Mouse (Mus musculus): ENCODE measurements around the gene Rflnb. TPM values are rescaled to one million over a fixed set of nuclear protein-coding genes. Genes with fewer than 3 reads are reported as not detected.

Gene Rflnb
- polyA plus RNA-seq (2012; rRNA removed), result 4.2 and 9.9 TPM in 2 replicates

GRCm38 (mm10) chr11:76027139-76028071 lies at the start of gene Rflnb:
Gene Rflnb (minus strand): TSS chr11:76027782.

GRCm38 (mm10) chr11:75999440-76000155 lies 28.0 kb downstream of the Rflnb start, which contains the start of gene 1700016K19Rik:
Gene 1700016K19Rik (plus strand): TSS chr11:75999912.

Other genes starting within 250 kb of the Rflnb start
- 4.3 and 5.3 TPM in 2 replicates for gene Doc2b, start 231.7 kb downstream of the Rflnb start, polyA plus RNA-seq (2012; rRNA removed)
- 2.2 and 2.3 TPM in 2 replicates for gene Rph3al, start 89.4 kb downstream of the Rflnb start, polyA plus RNA-seq (2012; rRNA removed)
- 4.0 and 4.1 TPM in 2 replicates for gene 1700016K19Rik, start 27.9 kb downstream of the Rflnb start, polyA plus RNA-seq (2012; rRNA removed)
- 47.3 and 49.3 TPM in 2 replicates for gene Vps53, start 151.9 kb upstream of the Rflnb start, polyA plus RNA-seq (2012; rRNA removed)
- gene Fam57a, start 151.9 kb upstream of the Rflnb start, polyA plus RNA-seq (2012; rRNA removed), result 26.4 and 27.5 TPM in 2 replicates
- gene Dbil5, start 189.8 kb upstream of the Rflnb start, polyA plus RNA-seq (2012; rRNA removed), result 0.44 and 0.71 TPM in 2 replicates
- 9.8 and 10.7 TPM in 2 replicates for gene Gemin4, start 189.9 kb upstream of the Rflnb start, polyA plus RNA-seq (2012; rRNA removed)
- 13.6 and 14.3 TPM in 2 replicates for gene Mrm3, start 215.9 kb upstream of the Rflnb start, polyA plus RNA-seq (2012; rRNA removed)
- 59.8 and 64.1 TPM in 2 replicates for gene Glod4, start 215.9 kb upstream of the Rflnb start, polyA plus RNA-seq (2012; rRNA removed)